Mouse (Mus musculus): ENCODE data around the gene Pithd1. TPM values are rescaled to one million over a fixed set of nuclear protein-coding genes. Genes with fewer than 3 reads are reported as not detected.

The Pithd1 gene
- polyA plus RNA-seq, 1 experiment from 2014 or later = 58.3 TPM

Other genes with a start within 250 kb of the Pithd1 start
- gene Myom3, start 227.5 kb downstream of the Pithd1 start, polyA plus RNA-seq (2016; fragmentation: Nextera tagmentation; extraction: Ambion mirVana) = 0.03 and 0.12 TPM in 2 replicates
- gene Srsf10, start 131.5 kb downstream of the Pithd1 start, polyA plus RNA-seq (2016; fragmentation: Nextera tagmentation; extraction: Ambion mirVana) = 351 and 371 TPM in 2 replicates
- 189 and 199 TPM in 2 replicates for gene Pnrc2, start 113.4 kb downstream of the Pithd1 start, polyA plus RNA-seq (2016; fragmentation: Nextera tagmentation; extraction: Ambion mirVana)
- gene Cnr2, start 91.9 kb downstream of the Pithd1 start, polyA plus RNA-seq (2016; fragmentation: Nextera tagmentation; extraction: Ambion mirVana) = 0.13 and 0.27 TPM in 2 replicates
- gene Fuca1, start 66.5 kb downstream of the Pithd1 start, polyA plus RNA-seq (2016; fragmentation: Nextera tagmentation; extraction: Ambion mirVana) = 50.6 and 54.7 TPM in 2 replicates
- 52.7 and 54.1 TPM in 2 replicates for gene Hmgcl, start 40.8 kb downstream of the Pithd1 start, polyA plus RNA-seq (2016; fragmentation: Nextera tagmentation; extraction: Ambion mirVana)
- gene Gale, start 23.5 kb downstream of the Pithd1 start, polyA plus RNA-seq (2016; fragmentation: Nextera tagmentation; extraction: Ambion mirVana) = 32.1 and 32.8 TPM in 2 replicates
- gene Lypla2, start 14.6 kb downstream of the Pithd1 start, polyA plus RNA-seq (2016; fragmentation: Nextera tagmentation; extraction: Ambion mirVana) = 162 and 163 TPM in 2 replicates
- 34.2 and 36.1 TPM in 2 replicates for gene Eloa, start 34.5 kb upstream of the Pithd1 start, polyA plus RNA-seq (2016; fragmentation: Nextera tagmentation; extraction: Ambion mirVana)
- gene Rpl11, start 66.2 kb upstream of the Pithd1 start, polyA plus RNA-seq (2016; fragmentation: Nextera tagmentation; extraction: Ambion mirVana) = 294 and 304 TPM in 2 replicates
- 355 and 390 TPM in 2 replicates for gene Id3, start 156.2 kb upstream of the Pithd1 start, polyA plus RNA-seq (2016; fragmentation: Nextera tagmentation; extraction: Ambion mirVana)
- 10.0 and 10.7 TPM in 2 replicates for gene E2f2, start 185.1 kb upstream of the Pithd1 start, polyA plus RNA-seq (2016; fragmentation: Nextera tagmentation; extraction: Ambion mirVana)
- 8.2 and 8.9 TPM in 2 replicates for gene Asap3, start 219.1 kb upstream of the Pithd1 start, polyA plus RNA-seq (2016; fragmentation: Nextera tagmentation; extraction: Ambion mirVana)